Mouse (Mus musculus) testis, adult 2 months (tissue): Measurements from ENCODE around the gene Ccdc187.

Experiments used
- CTCF ChIP-seq: fragments of 200-500 bp; IDR thresholded peaks from 2 replicates; pipeline ENCODE4 v1.5.1; 2012; ENCODE audit warnings: low read depth, mild to moderate bottlenecking, inconsistent platforms, low read length, moderate library complexity; ENCODE audit not compliant: control insufficient read depth, insufficient read depth, insufficient replicate concordance
- POLR2A ChIP-seq: fragments of 200-500 bp; IDR thresholded peaks from 2 replicates; pipeline ENCODE4 v1.6.1; 2012; ENCODE audit warnings: low read depth, mild to moderate bottlenecking, inconsistent platforms, low read length, moderate library complexity; ENCODE audit not compliant: control insufficient read depth

DNA sequence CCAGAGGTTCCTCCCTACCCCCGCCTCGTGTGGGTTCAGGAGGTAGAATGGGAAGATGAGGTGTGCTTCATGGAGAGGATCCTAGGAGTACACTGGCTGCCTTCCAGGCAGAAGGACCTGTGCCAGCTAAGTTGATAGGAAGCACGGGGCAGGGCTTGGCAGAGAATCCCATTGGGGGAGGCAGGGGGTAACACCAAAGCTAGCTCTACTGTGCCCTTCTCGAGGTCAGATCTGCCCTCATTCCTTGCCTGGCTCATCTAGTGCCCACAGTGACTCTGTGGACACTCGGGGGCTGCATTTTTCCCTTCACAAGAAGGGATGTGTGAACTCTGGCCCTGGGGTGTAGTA, 44.8 kb upstream of the Ccdc187 start:
- no peak for TF ChIP-seq POLR2A
- no peak for TF ChIP-seq CTCF
